Mouse (Mus musculus) heart, embryonic 15.5 days (tissue): Measurements from ENCODE around the gene Fscn2. TPM values are rescaled to one million over a fixed set of nuclear protein-coding genes. Genes with fewer than 3 reads are reported as not detected.
"Not testable (repeated sequence)": the region's sequence is repeated elsewhere in the genome, so short reads cannot be mapped to it uniquely, and the experiment has no call there.

ENCODE experiments used
- ATAC-seq: fragments of 200-750 bp; cut with Nextera tagmentation; replicated peaks from 2 replicates; pipeline ENCODE4 v1.8.0; 2017; ENCODE audit warnings: low read depth, moderate TSS enrichment; ENCODE audit not compliant: insufficient number of reproducible peaks, insufficient read depth, low FRiP score
- H3K27ac ChIP-seq: fragments of 300-500 bp; sonication (generic); 2 replicates; pipeline ENCODE4 v1.5.1; 2015; ENCODE audit warnings: mild to moderate bottlenecking, inconsistent platforms
- H3K27me3 ChIP-seq: fragments of 300-500 bp; sonication (generic); 2 replicates; pipeline ENCODE4 v1.6.1; 2015; ENCODE audit warnings: inconsistent platforms
- H3K36me3 ChIP-seq: fragments of 300-500 bp; sonication (generic); 2 replicates; pipeline ENCODE4 v1.6.1; 2015; ENCODE audit warnings: mild to moderate bottlenecking, inconsistent platforms
- H3K4me1 ChIP-seq: fragments of 300-500 bp; sonication (generic); replicated peaks from 2 replicates; pipeline ENCODE4 v1.6.1; 2015; ENCODE audit warnings: inconsistent platforms
- H3K4me2 ChIP-seq: fragments of 300-500 bp; sonication (generic); 2 replicates; pipeline ENCODE4 v1.6.1; 2015; ENCODE audit warnings: inconsistent platforms, mild to moderate bottlenecking, moderate library complexity
- H3K4me3 ChIP-seq: fragments of 300-500 bp; sonication (generic); 2 replicates; pipeline ENCODE4 v1.5.1; 2015; ENCODE audit warnings: mild to moderate bottlenecking, inconsistent platforms
- H3K9ac ChIP-seq: fragments of 300-500 bp; sonication (generic); 2 replicates; pipeline ENCODE4 v1.6.1; 2015; ENCODE audit warnings: mild to moderate bottlenecking, inconsistent platforms
- H3K9me3 ChIP-seq: fragments of 300-500 bp; sonication (generic); replicated peaks from 2 replicates; pipeline ENCODE4 v1.6.1; 2016; ENCODE audit warnings: inconsistent platforms
- WGBS: fragments of 180-500 bp; shearing (Covaris S2); methylation state at CpG from one replicate; pipeline ENCODE4 v1.1.7; 2015; ENCODE audit warnings: mixed read lengths; 5-methylcytosine and 5-hydroxymethylcytosine counted together
- polyA plus RNA-seq: library from polyadenylated mRNA; unstranded; fragments of >200 nt; fragmentation: Nextera tagmentation; extraction: Ambion mirVana; gene quantifications from 2 replicates; pipeline ENCODE4 v1.2.1, GENCODE M21; 2015

The Fscn2 gene
- polyA plus RNA-seq, 1 experiment from 2014 or later: 0.66 TPM

DNA sequence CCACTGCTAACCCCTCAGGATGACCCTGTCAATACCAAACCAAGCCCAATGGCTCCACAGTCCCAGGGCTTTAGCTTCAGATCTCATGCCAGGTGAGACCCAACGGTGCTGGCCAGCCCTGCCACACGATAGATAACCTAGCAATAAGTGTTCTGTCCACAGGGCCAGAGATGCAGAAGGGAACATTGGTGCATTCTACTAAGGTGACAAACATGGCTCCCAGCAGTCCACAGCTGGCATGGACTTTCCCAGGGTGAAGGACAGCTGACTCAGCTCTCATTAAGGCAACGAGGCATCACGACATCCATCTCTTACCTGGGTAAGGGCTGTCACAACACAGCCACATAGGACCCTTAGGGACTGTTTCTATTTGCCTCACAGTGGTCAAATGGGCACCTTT is 19.8 kb downstream of the Fscn2 start:
- Histone ChIP-seq H3K27me3 (no peaks in the 10 kb centered on the region), H3K4me3 (no peak overlapping the region), H3K9me3 (no peaks in the 10 kb centered on the region), H3K4me2 (no peak overlapping the region), H3K9ac (0 out of 2 replicates have a peak overlapping the region, but pooled peaks have one; percentile 9), H3K36me3 (peaks cover 62% of the 10 kb centered on the region), H3K27ac (peak overlapping the region; percentile 91), H3K4me1 (peaks cover 70% of the 10 kb centered on the region)
- no peak for ATAC-seq
- WGBS: 84% methylated on average over 4 of the region's 4 CpGs

DNA sequence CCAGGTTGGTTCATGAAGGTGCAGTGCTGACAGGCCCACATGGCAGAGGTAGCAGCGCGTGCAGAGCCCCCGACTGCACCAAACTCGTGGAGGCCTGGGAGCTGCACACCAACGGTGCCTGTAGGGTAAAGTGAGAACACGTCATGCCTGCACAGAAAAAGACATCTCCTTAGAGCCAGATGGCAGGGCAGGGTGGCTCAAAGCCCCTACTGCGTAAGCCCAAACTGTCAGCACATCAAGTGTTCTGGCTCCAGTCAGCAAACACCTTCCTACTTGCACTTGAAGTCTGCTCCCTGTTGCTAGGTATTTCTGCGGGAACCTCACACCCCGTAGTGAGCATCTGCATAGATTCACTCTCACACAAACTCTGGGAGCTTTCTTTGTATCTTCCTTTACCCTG is 21.2 kb downstream of the Fscn2 start:
- H3K36me3 ChIP-seq: peaks cover 50% of the 10 kb centered on the region
- H3K27me3 ChIP-seq: no peaks in the 10 kb centered on the region
- peak overlapping the region; percentile 91 for H3K27ac ChIP-seq
- peaks cover 70% of the 10 kb centered on the region for H3K4me1 ChIP-seq
- H3K4me3 ChIP-seq: no peak overlapping the region
- H3K9ac ChIP-seq: peak overlapping the region; percentile 7; the same call in 1 of the 2 replicates
- H3K4me2 ChIP-seq: 0 out of 2 replicates have a peak overlapping the region, but pooled peaks have one; percentile 11
- WGBS: 49% methylated on average over 9 of the region's 9 CpGs
- ATAC-seq: peak; percentile 64
- H3K9me3 ChIP-seq: no peaks in the 10 kb centered on the region

DNA sequence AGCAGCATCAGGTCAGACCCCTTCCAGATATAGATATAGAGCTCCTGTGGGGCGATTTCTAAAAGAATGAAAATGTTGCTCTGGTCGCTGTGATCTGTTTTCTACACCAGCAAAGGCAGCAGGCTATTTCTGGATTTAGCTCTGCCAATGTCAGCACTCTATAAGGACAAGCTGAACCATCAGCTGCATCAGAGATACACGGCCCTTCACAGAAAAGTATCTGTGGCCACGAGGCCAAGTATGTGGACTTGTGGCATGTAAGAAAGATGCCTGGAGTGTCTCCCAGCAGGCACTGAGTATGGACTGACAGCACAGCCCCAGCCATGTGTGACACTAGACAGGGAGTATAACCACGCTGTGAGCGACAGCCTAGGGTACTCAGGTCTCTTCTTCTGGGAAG is 25.3 kb downstream of the Fscn2 start:
- Histone ChIP-seq H3K36me3 (peaks cover 57% of the 10 kb centered on the region), H3K4me2 (0 out of 2 replicates have a peak overlapping the region, but pooled peaks have one; percentile 21), H3K4me3 (no peak overlapping the region), H3K27ac (peak overlapping the region; percentile 93), H3K9me3 (no peaks in the 10 kb centered on the region), H3K4me1 (peaks cover 48% of the 10 kb centered on the region), H3K9ac (no peak overlapping the region), H3K27me3 (no peaks in the 10 kb centered on the region)
- WGBS: 57% methylated on average over 6 of the region's 6 CpGs
- ATAC-seq: peak; percentile 65; the same call in 1 of the 2 replicates

DNA sequence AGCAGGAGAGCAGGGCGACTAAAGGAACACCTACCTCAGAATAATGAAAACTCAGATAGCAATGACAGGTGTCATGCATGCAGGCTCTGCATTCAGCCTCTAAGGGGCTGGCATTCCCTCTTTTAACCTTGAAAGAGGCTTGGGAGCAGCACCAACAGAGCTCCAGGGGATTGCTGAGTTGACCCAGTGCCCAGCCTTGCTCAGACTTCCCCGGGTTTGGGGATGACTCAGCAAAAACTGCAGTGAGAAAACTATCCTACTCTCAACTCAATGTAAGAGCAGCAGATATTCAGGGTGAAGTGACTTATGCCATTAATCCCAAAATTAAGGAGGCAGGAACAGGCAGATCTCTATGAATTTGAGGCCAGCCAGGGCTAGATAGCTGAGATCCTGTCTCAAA is 25.8 kb downstream of the Fscn2 start:
- no peaks in the 10 kb centered on the region for H3K9me3 ChIP-seq
- H3K4me3 ChIP-seq: no peak overlapping the region
- peaks cover 57% of the 10 kb centered on the region for H3K36me3 ChIP-seq
- no peaks in the 10 kb centered on the region for H3K27me3 ChIP-seq
- peaks cover 42% of the 10 kb centered on the region for H3K4me1 ChIP-seq
- 39% methylated on average over 2 of the region's 2 CpGs for WGBS
- H3K4me2 ChIP-seq: no peak overlapping the region
- ATAC-seq: no peak
- H3K27ac ChIP-seq: peak overlapping the region; percentile 93
- no peak overlapping the region for H3K9ac ChIP-seq

- peak overlapping the region; percentile 16 for H3K27ac ChIP-seq
- no peak for ATAC-seq
- H3K4me3 ChIP-seq: no peak overlapping the region
- 86% methylated on average over 9 of the region's 9 CpGs for WGBS
- peaks cover 55% of the 10 kb centered on the region for H3K36me3 ChIP-seq
- H3K4me1 ChIP-seq: peaks cover 31% of the 10 kb centered on the region
- H3K4me2 ChIP-seq: no peak overlapping the region
- H3K9me3 ChIP-seq: no peaks in the 10 kb centered on the region
- no peak overlapping the region for H3K9ac ChIP-seq
- H3K27me3 ChIP-seq: no peaks in the 10 kb centered on the region
These were observed 27.2 kb downstream of the Fscn2 start for GRCm38 (mm10) chr11:120388580-120388979.

GRCm38 (mm10) chr11:120395661-120396060 is 34.3 kb downstream of the Fscn2 start:
- H3K9me3 ChIP-seq: no peaks in the 10 kb centered on the region
- WGBS: 68% methylated on average over 4 of the region's 4 CpGs
- ATAC-seq: 0 out of 2 replicates have a peak, but pooled peaks have one; percentile 18
- H3K27ac ChIP-seq: no peak overlapping the region
- no peaks in the 10 kb centered on the region for H3K27me3 ChIP-seq
- no peak overlapping the region for H3K4me2 ChIP-seq
- H3K36me3 ChIP-seq: peaks cover 56% of the 10 kb centered on the region
- no peak overlapping the region for H3K4me3 ChIP-seq
- no peaks in the 10 kb centered on the region for H3K4me1 ChIP-seq
- H3K9ac ChIP-seq: no peak overlapping the region

- 74% methylated on average over 2 of the region's 2 CpGs for WGBS
- no peak overlapping the region for H3K4me3 ChIP-seq
- H3K9me3 ChIP-seq: no peaks in the 10 kb centered on the region
- no peak overlapping the region for H3K27ac ChIP-seq
- no peak for ATAC-seq
- H3K4me1 ChIP-seq: no peaks in the 10 kb centered on the region
- H3K36me3 ChIP-seq: peaks cover 55% of the 10 kb centered on the region
- H3K4me2 ChIP-seq: no peak overlapping the region
- 0 out of 2 replicates have a peak overlapping the region, but pooled peaks have one; percentile 6 for H3K9ac ChIP-seq
- H3K27me3 ChIP-seq: no peaks in the 10 kb centered on the region
These were observed 36.3 kb downstream of the Fscn2 start for GRCm38 (mm10) chr11:120397602-120398001.

DNA sequence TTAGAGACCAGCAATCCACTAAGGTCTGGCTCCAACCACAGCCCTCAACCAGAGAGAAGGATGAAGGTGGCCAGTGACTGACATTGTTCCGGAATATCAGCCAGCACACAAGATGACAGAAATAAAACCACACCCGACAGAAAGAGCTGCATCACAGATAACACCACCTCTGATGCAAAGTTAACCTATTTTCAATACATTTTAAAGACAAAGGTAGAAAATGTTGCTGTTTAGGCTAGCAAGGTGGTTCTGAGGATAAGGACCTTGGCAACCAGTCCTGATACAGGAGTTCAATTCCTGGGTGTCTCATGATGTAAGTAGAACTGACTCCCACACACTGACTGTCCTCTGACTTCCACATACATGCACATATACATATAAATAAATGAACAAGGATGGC is 38.0 kb downstream of the Fscn2 start:
- 86% methylated on average over 2 of the region's 2 CpGs for WGBS
- Histone ChIP-seq H3K9me3 (no peaks in the 10 kb centered on the region), H3K27me3 (no peaks in the 10 kb centered on the region), H3K9ac (no peak overlapping the region), H3K4me2 (no peak overlapping the region), H3K27ac (no peak overlapping the region), H3K4me3 (no peak overlapping the region), H3K4me1 (no peaks in the 10 kb centered on the region), H3K36me3 (peaks cover 57% of the 10 kb centered on the region)
- ATAC-seq: no peak

DNA sequence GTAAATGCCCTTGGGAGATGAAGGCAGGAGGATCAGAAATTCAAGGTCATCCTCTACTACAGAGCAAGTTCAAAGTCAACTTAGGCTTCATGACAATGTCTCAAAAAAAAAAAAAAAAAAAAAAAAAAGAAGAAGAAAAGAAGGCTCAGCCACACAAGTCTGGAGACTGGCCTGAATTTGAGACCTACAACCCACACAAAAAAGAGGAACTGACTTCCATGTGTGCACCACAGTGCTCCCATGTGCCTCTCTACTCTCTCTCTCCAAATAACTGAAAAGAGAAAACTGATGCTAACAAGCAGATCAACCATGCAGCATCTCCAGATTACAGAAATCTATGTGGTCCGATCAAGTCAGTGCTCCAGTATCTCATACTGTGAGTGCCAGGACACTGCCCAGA is 43.5 kb downstream of the Fscn2 start:
- H3K4me1 ChIP-seq: no peaks in the 10 kb centered on the region

GRCm38 (mm10) chr11:120405867-120406266 is 44.5 kb downstream of the Fscn2 start:
- H3K36me3 ChIP-seq: peaks cover 87% of the 10 kb centered on the region
- no peaks in the 10 kb centered on the region for H3K27me3 ChIP-seq
- H3K27ac ChIP-seq: no peak overlapping the region
- no peak overlapping the region for H3K4me2 ChIP-seq
- H3K9me3 ChIP-seq: no peaks in the 10 kb centered on the region
- H3K9ac ChIP-seq: no peak overlapping the region
- no peak overlapping the region for H3K4me3 ChIP-seq
- no peaks in the 10 kb centered on the region for H3K4me1 ChIP-seq
- 73% methylated on average over 3 of the region's 3 CpGs for WGBS
- ATAC-seq: no peak

More for the DNA sequence above, 43.5 kb downstream of the Fscn2 start:
- H3K4me2 ChIP-seq: no peak overlapping the region
- no peaks in the 10 kb centered on the region for H3K9me3 ChIP-seq
- H3K36me3 ChIP-seq: peaks cover 86% of the 10 kb centered on the region
- WGBS: 91% methylated on average over 1 of the region's 1 CpGs
- no peak for ATAC-seq
- no peak overlapping the region for H3K9ac ChIP-seq
- H3K27ac ChIP-seq: no peak overlapping the region
- no peak overlapping the region for H3K4me3 ChIP-seq
- H3K27me3 ChIP-seq: no peaks in the 10 kb centered on the region

DNA sequence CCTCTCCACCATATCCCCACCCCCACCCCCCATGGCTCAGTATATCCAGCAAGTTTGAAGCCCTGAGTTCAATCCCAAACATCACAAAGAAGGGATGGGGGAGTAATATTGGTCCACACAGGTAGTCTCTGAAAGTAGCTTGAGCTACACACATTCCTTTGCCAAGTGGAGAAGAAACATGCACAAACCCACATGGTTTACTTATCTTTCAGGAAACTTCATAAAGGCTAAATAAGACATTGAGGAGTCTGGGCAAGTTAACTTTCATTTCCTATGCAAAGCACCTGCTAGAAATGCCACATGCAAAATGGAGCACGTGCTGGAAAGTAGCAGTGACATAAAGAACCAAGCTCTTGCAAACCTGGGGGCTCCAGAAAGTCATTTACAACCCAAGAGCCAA is 45.1 kb downstream of the Fscn2 start:
- Histone ChIP-seq H3K27me3 (no peaks in the 10 kb centered on the region), H3K9me3 (no peaks in the 10 kb centered on the region), H3K9ac (no peak overlapping the region), H3K36me3 (peaks cover 87% of the 10 kb centered on the region), H3K27ac (no peak overlapping the region), H3K4me3 (no peak overlapping the region), H3K4me2 (no peak overlapping the region), H3K4me1 (no peaks in the 10 kb centered on the region)
- WGBS: 90% methylated on average over 1 of the region's 1 CpGs
- no peak for ATAC-seq

DNA sequence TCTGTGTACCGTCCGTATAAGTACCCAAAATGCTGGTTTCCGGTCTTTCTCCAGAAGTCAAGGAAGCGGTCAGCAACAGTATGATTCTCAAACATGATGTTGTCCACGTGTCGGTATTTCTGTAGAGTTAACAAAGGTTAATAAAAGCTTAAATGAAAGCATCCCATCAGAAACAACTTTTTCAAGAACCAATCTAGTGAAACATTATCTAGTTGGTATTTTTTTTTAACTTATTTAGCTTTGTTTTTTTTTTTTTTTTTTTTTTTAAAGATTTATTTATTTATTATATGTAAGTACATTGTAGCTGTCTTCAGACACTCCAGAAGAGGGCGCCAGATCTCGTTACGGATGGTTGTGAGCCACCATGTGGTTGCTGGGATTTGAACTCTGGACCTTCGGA is 52.3 kb downstream of the Fscn2 start:
- H3K4me3 ChIP-seq, H3K27me3 ChIP-seq, H3K9ac ChIP-seq, H3K4me2 ChIP-seq, ATAC-seq, H3K4me1 ChIP-seq, H3K27ac ChIP-seq, H3K9me3 ChIP-seq: not testable (repeated sequence)
- H3K36me3 ChIP-seq: peaks cover 88% of the 10 kb centered on the region
- WGBS: 96% methylated on average over 7 of the region's 10 CpGs
